Mouse (Mus musculus) embryonic facial prominence, embryonic 15.5 days (tissue): ENCODE measurements around the gene Aars2. TPM values are rescaled to one million over a fixed set of nuclear protein-coding genes. Genes with fewer than 3 reads are reported as not detected.
A peak's percentile ranks its signal among the peaks of the same experiment; 100 is the strongest.

Source experiments
- ATAC-seq: fragments of 200-750 bp; cut with Nextera tagmentation; 2 replicates; pipeline ENCODE4 v1.8.0; 2017; ENCODE audit warnings: low read depth, moderate TSS enrichment; ENCODE audit not compliant: insufficient number of reproducible peaks, low FRiP score, low TSS enrichment
- H3K27ac ChIP-seq: fragments of 300-500 bp; sonication (generic); replicated peaks from 2 replicates; pipeline ENCODE4 v1.5.1; 2015; ENCODE audit warnings: mild to moderate bottlenecking, inconsistent platforms
- H3K27me3 ChIP-seq: fragments of 300-500 bp; sonication (generic); 2 replicates; pipeline ENCODE4 v1.6.1; 2015; ENCODE audit warnings: inconsistent platforms
- H3K36me3 ChIP-seq: fragments of 300-500 bp; sonication (generic); 2 replicates; pipeline ENCODE4 v1.6.1; 2015; ENCODE audit warnings: mild to moderate bottlenecking, inconsistent platforms
- H3K4me1 ChIP-seq: fragments of 300-500 bp; sonication (generic); 2 replicates; pipeline ENCODE4 v1.6.1; 2015; ENCODE audit warnings: inconsistent platforms
- H3K4me2 ChIP-seq: fragments of 300-500 bp; sonication (generic); replicated peaks from 2 replicates; pipeline ENCODE4 v1.6.1; 2015; ENCODE audit warnings: mild to moderate bottlenecking, inconsistent platforms
- H3K4me3 ChIP-seq: fragments of 300-500 bp; sonication (generic); replicated peaks from 2 replicates; pipeline ENCODE4 v1.5.1; 2015; ENCODE audit warnings: mild to moderate bottlenecking, inconsistent platforms
- H3K9ac ChIP-seq: fragments of 300-500 bp; sonication (generic); 2 replicates; pipeline ENCODE4 v1.6.1; 2015; ENCODE audit warnings: inconsistent platforms
- H3K9me3 ChIP-seq: fragments of 300-500 bp; sonication (generic); replicated peaks from 2 replicates; pipeline ENCODE4 v1.6.1; 2016; ENCODE audit warnings: inconsistent platforms
- WGBS: fragments of 180-500 bp; shearing (Covaris S2); methylation state at CpG from one replicate; pipeline ENCODE4 v1.1.7; 2015; 5-methylcytosine and 5-hydroxymethylcytosine counted together
- polyA plus RNA-seq: library from polyadenylated mRNA; unstranded; fragments of >200 nt; fragmentation: Nextera tagmentation; extraction: Ambion mirVana; gene quantifications from 2 replicates; pipeline ENCODE4 v1.2.1, GENCODE M21; 2015

The Aars2 gene
- polyA plus RNA-seq, 1 experiment from 2014 or later, result 15.8 TPM

DNA sequence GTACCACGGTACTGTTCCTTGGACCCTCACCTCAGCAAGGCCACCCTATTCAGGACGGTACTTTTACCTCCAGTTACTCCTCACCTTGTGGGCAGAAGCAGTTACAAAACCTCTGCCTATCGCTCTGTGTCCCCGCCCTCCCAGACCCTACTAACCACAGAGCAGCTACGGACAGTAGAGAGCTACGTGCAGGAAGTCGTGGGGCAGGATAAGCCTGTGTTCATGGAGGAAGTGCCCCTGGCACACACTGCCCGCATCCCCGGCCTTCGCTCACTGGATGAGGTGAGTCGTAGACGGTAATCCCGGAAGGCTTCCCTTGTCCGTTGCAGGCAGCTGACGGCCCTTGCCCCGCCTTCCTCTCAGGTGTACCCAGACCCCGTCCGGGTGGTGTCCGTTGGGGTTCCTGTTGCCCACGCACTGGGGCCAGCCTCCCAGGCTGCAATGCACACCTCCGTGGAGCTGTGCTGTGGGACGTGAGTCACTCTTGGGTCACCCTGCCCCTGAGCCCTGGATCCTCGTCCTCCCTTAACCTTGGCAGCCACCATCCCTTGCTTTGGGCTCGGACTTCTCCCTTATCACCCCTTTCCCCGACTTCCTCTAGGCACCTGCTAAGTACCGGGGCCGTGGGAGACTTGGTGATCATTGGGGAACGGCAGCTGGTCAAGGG is 11.0 kb downstream of the Aars2 start:
- H3K9me3 ChIP-seq, result no peaks in the 10 kb centered on the region
- H3K4me3 ChIP-seq, result no peak overlapping the region
- no peak overlapping the region for H3K9ac ChIP-seq
- H3K27ac ChIP-seq, result no peak overlapping the region
- no peaks in the 10 kb centered on the region for H3K27me3 ChIP-seq
- WGBS, result 91% methylated on average over 28 of the region's 28 CpGs
- peaks cover 6% of the 10 kb centered on the region; the same call in 1 of the 2 replicates for H3K4me1 ChIP-seq
- no peak overlapping the region for H3K4me2 ChIP-seq
- no peak for ATAC-seq
- H3K36me3 ChIP-seq, result peaks cover 11% of the 10 kb centered on the region; the same call in 1 of the 2 replicates

DNA sequence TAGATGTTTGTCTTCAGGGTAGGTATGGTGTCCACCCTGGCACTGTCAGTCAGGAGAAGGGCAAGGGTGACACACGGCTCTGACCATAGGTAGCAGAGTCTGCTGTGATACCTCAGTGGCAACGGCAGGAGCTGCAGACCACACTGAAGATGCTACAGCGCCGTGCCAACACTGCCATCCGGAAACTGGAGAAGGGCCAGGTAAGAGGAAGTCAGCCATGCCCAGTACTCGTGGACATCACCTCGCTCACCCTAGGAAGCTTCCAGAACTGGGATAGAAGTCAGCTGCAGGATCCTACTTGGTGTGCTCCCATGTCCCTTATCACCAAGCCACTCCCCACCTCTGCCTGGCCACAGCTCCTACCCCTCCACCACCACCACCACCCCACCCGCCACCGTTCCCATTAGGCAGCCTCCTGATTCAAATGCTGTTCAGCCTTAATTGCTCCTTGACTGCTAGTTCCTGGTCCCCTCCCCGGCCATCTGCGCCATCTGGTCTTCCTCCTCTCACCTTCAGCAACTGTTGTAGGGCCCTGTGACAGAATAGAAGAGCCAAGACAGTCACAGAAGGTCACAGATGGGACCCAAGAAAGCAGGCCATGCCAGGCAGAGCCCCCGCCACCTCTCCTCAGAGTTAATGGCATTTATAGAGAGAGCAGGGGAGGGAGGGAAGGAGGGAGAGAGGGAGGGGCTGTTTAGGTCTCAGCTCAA is 12.3 kb downstream of the Aars2 start:
- Histone ChIP-seq H3K36me3 (0 out of 2 replicates have a peak, but pooled peaks cover 11% of the 10 kb centered on the region), H3K4me1 (peaks cover 15% of the 10 kb centered on the region; the same call in 1 of the 2 replicates)
- no peak for ATAC-seq

DNA sequence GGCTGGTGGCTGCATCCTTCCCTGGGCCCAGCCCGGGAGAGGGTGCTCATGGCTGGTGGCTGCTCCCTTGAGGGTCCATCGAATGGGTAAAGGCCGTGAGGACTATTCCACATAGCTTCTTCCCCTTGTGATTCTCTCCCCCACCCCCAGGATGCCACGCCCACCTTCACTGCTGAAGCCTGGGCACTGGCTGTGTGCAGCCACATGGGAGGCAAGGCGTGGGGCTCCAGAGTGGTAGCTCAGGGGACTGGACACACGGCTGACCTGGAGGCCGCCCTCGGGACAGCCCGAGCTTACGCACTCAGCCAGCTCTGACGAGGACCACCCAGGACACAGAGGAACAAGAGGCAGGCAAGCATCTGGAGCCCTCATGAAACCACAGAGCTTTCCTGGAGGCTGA is 13.5 kb downstream of the Aars2 start:
- Histone ChIP-seq H3K36me3 (0 out of 2 replicates have a peak, but pooled peaks cover 11% of the 10 kb centered on the region), H3K9me3 (no peaks in the 10 kb centered on the region), H3K9ac (no peak overlapping the region), H3K4me3 (no peak overlapping the region), H3K27me3 (peaks cover 16% of the 10 kb centered on the region), H3K4me1 (peaks cover 15% of the 10 kb centered on the region; the same call in 1 of the 2 replicates), H3K27ac (no peak overlapping the region), H3K4me2 (no peak overlapping the region)
- no peak for ATAC-seq
- 81% methylated on average over 11 of the region's 11 CpGs for WGBS

More for the DNA sequence above, 12.3 kb downstream of the Aars2 start:
- no peak overlapping the region for H3K4me2 ChIP-seq
- H3K27ac ChIP-seq, result no peak overlapping the region
- H3K4me3 ChIP-seq, result no peak overlapping the region
- no peaks in the 10 kb centered on the region for H3K9me3 ChIP-seq
- 0 out of 2 replicates have a peak, but pooled peaks cover 5% of the 10 kb centered on the region for H3K27me3 ChIP-seq
- WGBS, result 88% methylated on average over 12 of the region's 12 CpGs
- no peak overlapping the region for H3K9ac ChIP-seq

DNA sequence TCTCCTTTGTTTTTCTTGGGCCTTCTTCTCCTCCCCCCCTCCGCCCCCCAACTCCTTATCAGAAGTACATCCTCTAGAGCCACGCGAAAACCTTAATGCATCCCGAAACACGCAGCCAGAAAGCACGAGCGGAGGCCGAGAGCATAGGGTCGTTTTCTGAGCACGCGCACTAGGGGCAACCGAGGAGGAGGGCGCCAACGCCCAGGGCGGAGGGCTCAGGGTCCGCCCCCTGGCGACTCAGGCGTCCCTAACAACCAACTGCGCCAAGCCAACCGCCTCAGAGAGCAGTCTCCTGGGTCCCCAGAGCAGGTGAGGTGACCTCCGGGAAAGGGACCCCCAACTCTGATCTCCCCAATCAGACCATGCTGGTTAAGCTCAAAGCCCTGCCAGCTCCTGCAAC is 16.6 kb downstream of the Aars2 start, which contains the start of gene Tcte1:
Gene Tcte1 (plus strand): TSS at position 172 of the 400 bp plus-strand sequence.
- peaks cover 15% of the 10 kb centered on the region; the same call in 1 of the 2 replicates for H3K4me1 ChIP-seq
- H3K9me3 ChIP-seq, result no peaks in the 10 kb centered on the region
- 0 out of 2 replicates have a peak, but pooled peaks cover 8% of the 10 kb centered on the region for H3K36me3 ChIP-seq
- peak; percentile 64 for ATAC-seq
- no peak within 1 kb of the TSS for H3K27ac ChIP-seq
- peak within 1 kb of the TSS; percentile 39 for H3K4me3 ChIP-seq
- peak within 1 kb of the TSS; percentile 39 for H3K9ac ChIP-seq
- peak within 1 kb of the TSS; percentile 71 for H3K4me2 ChIP-seq
- 1% methylated on average over 21 of the region's 21 CpGs for WGBS
- H3K27me3 ChIP-seq, result peaks cover 19% of the 10 kb centered on the region

DNA sequence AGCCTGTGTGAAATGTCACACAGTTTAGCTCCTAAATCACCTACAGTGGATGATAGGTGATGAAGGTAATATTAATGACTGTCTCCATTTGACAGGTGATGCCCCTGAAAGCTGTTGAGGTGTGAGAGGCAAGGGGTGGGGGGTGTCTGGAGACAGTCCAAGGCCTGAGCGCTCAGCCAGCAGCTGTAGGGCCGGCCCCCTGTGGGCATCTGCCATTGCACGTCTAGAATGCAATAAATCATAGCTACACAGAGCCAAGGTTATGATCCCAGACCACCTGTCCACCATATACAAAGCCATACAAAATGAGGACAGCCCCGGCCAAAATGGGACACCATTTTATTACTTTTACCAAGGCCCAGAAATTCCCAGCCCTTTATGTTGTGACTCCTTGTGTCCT is 18.3 kb downstream of the Aars2 start:
- Histone ChIP-seq H3K4me3 (no peak overlapping the region), H3K27me3 (peaks cover 26% of the 10 kb centered on the region), H3K27ac (no peak overlapping the region), H3K4me2 (no peak overlapping the region), H3K9me3 (no peaks in the 10 kb centered on the region), H3K36me3 (no peaks in the 10 kb centered on the region), H3K4me1 (peaks cover 15% of the 10 kb centered on the region; the same call in 1 of the 2 replicates), H3K9ac (no peak overlapping the region)
- no peak for ATAC-seq
- WGBS, result 79% methylated on average over 4 of the region's 4 CpGs

DNA sequence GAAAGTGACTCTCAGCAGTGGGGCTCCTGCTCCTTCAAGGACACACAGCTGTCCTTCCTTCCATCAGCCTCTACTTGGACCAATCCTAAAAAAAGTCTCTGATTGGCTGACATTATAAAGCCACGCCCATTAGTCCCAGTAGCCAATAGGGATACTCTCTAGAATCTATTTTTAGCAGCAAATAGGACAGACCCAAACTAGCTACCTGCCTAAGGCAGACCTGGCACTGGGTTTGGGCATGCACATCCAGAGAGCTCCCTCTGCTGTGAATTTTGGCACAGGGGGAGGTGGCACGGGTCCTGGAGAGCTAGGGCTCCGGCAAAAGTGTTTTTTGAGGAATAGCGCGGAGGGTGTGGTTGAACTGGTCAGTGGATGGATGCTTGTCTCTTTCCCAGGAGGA is 19.9 kb downstream of the Aars2 start:
- 26% methylated on average over 5 of the region's 5 CpGs for WGBS
- Histone ChIP-seq H3K9ac (no peak overlapping the region), H3K4me3 (no peak overlapping the region), H3K4me1 (peaks cover 15% of the 10 kb centered on the region; the same call in 1 of the 2 replicates), H3K36me3 (no peaks in the 10 kb centered on the region), H3K27ac (no peak overlapping the region), H3K27me3 (peaks cover 34% of the 10 kb centered on the region), H3K4me2 (no peak overlapping the region), H3K9me3 (no peaks in the 10 kb centered on the region)
- ATAC-seq, result no peak

DNA sequence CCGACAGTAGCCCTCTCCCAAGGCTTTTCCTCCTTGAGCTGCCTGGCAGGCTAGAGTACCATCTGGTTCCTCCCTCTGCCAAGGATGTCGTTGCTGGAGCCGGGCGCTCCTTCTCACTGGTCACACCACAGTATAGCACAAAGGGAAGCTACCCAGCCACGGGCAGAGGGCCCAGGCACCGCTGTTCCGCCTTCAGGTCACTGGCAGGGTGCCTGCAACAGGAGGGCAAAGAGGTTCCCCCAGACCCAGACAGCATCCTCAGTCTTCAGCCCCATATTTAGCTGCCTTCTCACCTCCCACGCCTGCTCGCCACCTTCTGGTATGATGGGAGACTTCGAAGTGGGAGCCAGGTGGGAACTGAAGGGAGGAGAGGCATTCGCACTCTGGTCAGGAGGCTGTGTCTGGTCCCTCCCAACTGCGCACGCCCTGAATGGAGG is 23.7 kb downstream of the Aars2 start:
- Histone ChIP-seq H3K4me1 (no peaks in the 10 kb centered on the region), H3K4me3 (no peak overlapping the region), H3K9ac (no peak overlapping the region), H3K4me2 (no peak overlapping the region), H3K27me3 (peaks cover 47% of the 10 kb centered on the region), H3K36me3 (no peaks in the 10 kb centered on the region), H3K9me3 (no peaks in the 10 kb centered on the region), H3K27ac (no peak overlapping the region)
- no peak for ATAC-seq
- 45% methylated on average over 13 of the region's 13 CpGs for WGBS

DNA sequence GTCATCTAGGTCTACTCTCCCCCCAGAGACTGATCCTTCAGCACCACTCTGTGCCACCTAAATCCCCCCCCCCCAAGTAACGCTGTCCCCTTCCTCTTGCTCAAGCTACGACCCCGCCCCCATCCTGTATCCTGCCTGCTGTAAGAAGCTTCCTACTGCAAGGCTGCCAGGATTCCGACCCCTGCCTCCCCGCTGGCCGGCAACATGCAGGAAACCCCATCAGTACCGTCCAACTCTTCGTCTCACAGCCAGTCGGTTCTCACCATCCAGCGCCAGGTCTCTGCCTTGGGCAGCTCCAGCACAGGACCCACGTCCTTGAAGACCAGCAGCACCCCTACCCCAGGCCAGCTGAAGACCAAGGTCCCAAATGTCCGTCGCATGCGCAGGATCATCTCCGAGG is 26.3 kb downstream of the Aars2 start:
- Histone ChIP-seq H3K4me2 (no peak overlapping the region), H3K36me3 (no peaks in the 10 kb centered on the region), H3K4me1 (no peaks in the 10 kb centered on the region), H3K9ac (no peak overlapping the region), H3K27me3 (peaks cover 63% of the 10 kb centered on the region), H3K9me3 (no peaks in the 10 kb centered on the region), H3K4me3 (no peak overlapping the region), H3K27ac (no peak overlapping the region)
- ATAC-seq, result no peak
- WGBS, result 49% methylated on average over 15 of the region's 15 CpGs

DNA sequence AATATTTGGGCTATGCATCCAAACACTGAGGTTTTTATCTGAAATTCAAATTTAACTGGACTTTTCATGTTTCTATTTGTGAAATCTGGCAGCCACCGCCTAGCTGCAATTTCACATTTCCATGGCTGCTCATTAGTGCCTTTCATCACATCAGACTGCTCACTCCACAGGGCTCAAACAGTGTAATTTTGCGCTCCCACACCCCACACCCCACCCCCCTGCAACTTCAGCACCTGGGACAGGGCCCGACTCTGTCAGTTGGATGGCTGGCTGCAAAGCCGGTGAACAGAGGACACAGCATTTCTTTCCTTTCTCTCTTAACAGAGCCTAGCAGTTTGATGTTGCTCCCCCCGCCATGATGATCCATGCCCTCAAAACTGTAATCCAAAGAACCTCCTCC is 29.6 kb downstream of the Aars2 start:
- Histone ChIP-seq H3K4me1 (no peaks in the 10 kb centered on the region), H3K36me3 (no peaks in the 10 kb centered on the region), H3K4me2 (no peak overlapping the region), H3K9me3 (no peaks in the 10 kb centered on the region), H3K27me3 (peaks cover 71% of the 10 kb centered on the region), H3K27ac (no peak overlapping the region), H3K4me3 (no peak overlapping the region), H3K9ac (no peak overlapping the region)
- no peak for ATAC-seq
- WGBS, result 6% methylated on average over 5 of the region's 5 CpGs

DNA sequence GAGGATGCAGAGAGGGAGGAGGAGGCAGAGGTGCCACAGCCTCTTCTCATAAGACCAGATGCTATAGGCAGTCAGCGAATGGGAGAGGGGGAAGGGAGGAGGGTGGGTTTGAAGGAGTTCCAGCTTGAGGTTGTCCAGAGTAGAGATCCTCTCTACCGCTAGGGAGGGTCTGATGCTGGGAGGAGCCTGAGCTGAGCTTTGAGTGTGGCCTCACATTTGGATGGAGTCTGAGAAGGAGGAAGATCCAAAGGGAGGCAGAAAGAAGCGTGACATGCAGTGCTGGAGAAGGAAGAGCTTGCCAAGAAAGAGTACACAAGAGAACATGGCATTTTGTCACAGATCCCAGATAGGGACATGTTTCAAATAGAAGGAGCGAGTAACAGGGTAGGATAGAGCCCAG is 31.8 kb downstream of the Aars2 start:
- Histone ChIP-seq H3K4me3 (no peak overlapping the region), H3K36me3 (no peaks in the 10 kb centered on the region), H3K27ac (no peak overlapping the region), H3K4me1 (no peaks in the 10 kb centered on the region), H3K9ac (no peak overlapping the region), H3K4me2 (no peak overlapping the region), H3K9me3 (no peaks in the 10 kb centered on the region), H3K27me3 (peaks cover 66% of the 10 kb centered on the region)
- 60% methylated on average over 4 of the region's 4 CpGs for WGBS
- ATAC-seq, result no peak

DNA sequence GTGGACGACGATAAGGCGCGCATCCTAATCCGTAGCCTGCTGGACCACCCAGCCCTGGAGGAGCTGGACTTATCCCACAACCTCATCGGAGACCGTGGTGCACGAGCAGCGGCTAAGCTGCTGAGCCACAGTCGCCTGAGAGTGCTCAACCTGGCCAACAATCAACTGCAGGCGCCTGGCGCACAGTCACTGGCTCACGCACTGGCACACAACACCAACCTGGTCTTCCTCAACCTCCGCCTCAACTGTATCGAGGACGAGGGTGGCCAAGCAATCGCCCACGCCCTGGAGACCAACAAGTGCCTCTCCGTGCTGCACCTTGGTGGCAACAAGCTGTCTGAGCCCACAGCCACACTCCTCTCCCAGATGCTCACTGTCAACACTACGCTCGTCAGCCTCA is 33.0 kb downstream of the Aars2 start:
- no peaks in the 10 kb centered on the region for H3K9me3 ChIP-seq
- H3K27me3 ChIP-seq, result peaks cover 69% of the 10 kb centered on the region
- no peak overlapping the region for H3K27ac ChIP-seq
- H3K9ac ChIP-seq, result no peak overlapping the region
- H3K36me3 ChIP-seq, result no peaks in the 10 kb centered on the region
- H3K4me1 ChIP-seq, result peaks cover 9% of the 10 kb centered on the region
- H3K4me2 ChIP-seq, result no peak overlapping the region
- no peak overlapping the region for H3K4me3 ChIP-seq
- WGBS, result 78% methylated on average over 21 of the region's 21 CpGs
- no peak for ATAC-seq
